Mouse (Mus musculus) lung, postnatal 0 days (tissue): ENCODE measurements around the gene Gnl3l.

Source experiments
- CTCF ChIP-seq: IDR thresholded peaks from 2 replicates; pipeline ENCODE4 v1.5.1; 2016; ENCODE audit warnings: antibody characterized with exemption, mild to moderate bottlenecking
- EP300 ChIP-seq: IDR thresholded peaks from 2 replicates; pipeline ENCODE4 v1.6.1; 2016; ENCODE audit warnings: antibody characterized with exemption, mild to moderate bottlenecking, control low read depth

DNA sequence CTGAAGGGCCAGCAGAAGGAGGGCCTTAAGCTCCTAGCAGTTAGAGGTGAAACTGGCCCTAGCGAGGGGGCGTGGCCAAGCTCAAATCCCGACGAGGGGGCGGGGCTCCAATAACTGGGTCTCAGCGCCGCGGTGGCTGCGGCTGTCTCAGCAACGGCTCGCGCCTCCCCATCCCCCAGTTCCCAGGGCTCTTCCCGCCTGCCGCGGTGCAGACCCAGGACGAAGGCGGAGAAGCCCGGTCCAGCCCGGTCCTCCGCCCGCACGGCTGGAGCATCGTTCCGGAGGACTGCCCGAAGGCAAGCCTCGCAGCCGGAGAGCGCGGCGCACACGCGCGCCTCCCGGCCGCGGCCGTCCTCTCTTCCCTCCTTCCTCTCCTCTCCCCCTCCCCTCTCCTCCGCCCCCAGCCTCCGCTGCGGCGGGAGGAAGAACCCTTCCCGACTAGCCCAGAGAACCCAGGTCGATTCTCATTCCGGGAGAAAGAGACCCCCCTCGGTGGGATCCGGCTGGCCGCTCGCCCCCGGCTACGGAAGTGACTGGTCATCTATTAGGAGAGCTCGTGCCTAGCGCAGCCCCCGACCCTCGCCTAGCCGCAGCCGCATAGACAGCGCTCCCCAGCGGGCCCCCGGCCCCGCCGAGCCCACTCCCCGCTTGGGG, 29.8 kb upstream of the Gnl3l start:
- no peak for TF ChIP-seq CTCF
- no peak for TF ChIP-seq EP300
